Mouse (Mus musculus): ENCODE data around the gene Zc2hc1c.
"Not testable (repeated sequence)": the region's sequence is repeated elsewhere in the genome, so short reads cannot be mapped to it uniquely, and the experiment has no call there.

Zc2hc1c gene

GRCm38 (mm10) chr12:85288486-85289156 is at the start of gene Zc2hc1c:
TSS of gene Zc2hc1c (plus strand) at chr12:85288591.
- DNase-seq = peak; percentile 46 to 48

DNA sequence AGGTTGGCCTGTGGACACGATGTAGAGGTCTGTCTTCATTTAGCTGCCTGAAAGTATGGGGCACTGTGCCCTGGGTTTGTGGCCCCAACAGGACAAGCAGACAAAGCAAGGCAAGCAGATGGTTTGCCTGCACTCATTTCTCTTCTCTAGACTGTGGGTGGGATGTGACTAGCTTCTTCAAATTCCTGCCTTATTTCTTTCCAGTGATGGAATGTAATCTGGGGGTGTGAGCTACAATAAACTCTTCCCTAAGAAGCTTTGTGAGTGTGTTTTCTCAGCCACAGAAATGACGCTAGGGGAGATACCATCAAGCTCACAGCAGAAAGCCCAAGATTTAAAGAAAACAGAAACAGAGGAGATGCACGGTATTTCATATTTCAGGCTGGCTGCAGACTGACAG is 36.3 kb upstream of the Zc2hc1c start:
- DNase-seq = no peak

- DNase-seq = no peak
Observed at GRCm38 (mm10) chr12:85256074-85256751, 32.2 kb upstream of the Zc2hc1c start.

- peak in 1 of 2 experiments; percentile 32 for DNase-seq
Observed at GRCm38 (mm10) chr12:85257008-85257639, 31.3 kb upstream of the Zc2hc1c start.

DNA sequence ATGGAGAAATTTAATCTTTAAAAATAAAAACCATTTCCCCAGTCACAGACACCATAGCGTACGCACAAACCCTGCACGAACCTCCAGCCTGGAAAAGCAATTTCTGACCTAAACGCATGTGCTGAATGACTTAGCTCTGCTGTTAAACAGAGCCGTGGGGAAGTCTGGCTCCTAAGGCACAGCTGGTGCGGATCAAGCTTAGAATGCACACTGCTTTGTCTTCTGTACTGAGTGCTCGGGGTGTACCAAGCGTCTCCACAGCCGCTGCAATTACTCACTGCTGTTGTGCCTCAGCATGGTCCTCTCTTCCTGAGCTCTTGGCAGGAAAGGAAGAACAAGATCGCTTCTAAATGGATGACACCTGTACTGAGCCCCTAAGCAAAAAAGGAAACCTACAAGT is 25.9 kb upstream of the Zc2hc1c start:
- no peak for DNase-seq

GRCm38 (mm10) chr12:85263190-85263589 is 25.2 kb upstream of the Zc2hc1c start:
- no peak for DNase-seq

- DNase-seq = no peak
Observed at GRCm38 (mm10) chr12:85264531-85264930, 23.9 kb upstream of the Zc2hc1c start.

GRCm38 (mm10) chr12:85264940-85265339 is 23.5 kb upstream of the Zc2hc1c start:
- no peak for DNase-seq

DNA sequence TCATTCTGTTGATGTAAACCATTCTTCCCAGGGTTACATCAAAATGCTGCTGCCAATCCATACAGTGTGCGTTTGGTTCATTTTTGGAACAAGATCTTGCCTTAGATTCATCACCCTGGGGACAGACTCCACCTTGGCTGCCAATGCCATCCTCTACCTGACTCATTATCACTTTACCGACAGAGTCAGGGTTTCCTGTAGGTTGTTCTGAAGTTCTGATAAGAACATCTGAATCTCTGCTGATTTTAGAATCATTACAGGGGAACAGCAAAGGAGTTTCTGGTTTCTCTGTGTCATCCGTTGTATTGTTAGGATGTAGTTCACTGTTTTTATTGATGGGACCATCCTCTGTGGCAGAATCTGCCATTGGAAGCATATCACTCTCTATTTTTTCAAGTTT is 22.1 kb upstream of the Zc2hc1c start:
- no peak for DNase-seq

- no peak for DNase-seq
Observed at GRCm38 (mm10) chr12:85269821-85270220, 18.6 kb upstream of the Zc2hc1c start.

GRCm38 (mm10) chr12:85270319-85270718 is 18.1 kb upstream of the Zc2hc1c start, which contains the start of gene Mlh3:
TSS of gene Mlh3 (minus strand) at chr12:85270599.
- peak; percentile 68 to 73 for DNase-seq

GRCm38 (mm10) chr12:85271132-85271842 is 17.1 kb upstream of the Zc2hc1c start:
- no peak for DNase-seq

DNA sequence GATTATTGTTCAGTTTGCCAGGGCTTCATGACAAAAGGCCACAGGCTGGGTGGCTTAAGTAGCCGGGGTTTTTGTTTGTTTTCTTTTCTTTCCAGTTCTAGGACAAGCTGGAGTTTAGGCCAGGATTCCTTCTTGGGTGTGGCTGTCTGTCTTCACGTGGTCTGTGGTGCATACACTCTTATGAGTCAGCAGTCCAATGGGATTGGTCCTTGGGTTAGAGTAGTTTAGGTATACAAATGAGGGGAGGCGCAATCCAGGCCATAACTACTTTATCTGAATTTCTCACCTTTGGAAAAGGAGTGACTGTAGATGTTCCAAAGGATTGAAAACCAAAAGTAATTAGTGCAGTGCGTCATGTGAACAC is 16.6 kb upstream of the Zc2hc1c start:
- no peak for DNase-seq

- DNase-seq = no peak
Observed at GRCm38 (mm10) chr12:85273508-85273907, 14.9 kb upstream of the Zc2hc1c start.

GRCm38 (mm10) chr12:85276273-85276672 is 12.1 kb upstream of the Zc2hc1c start:
- no peak for DNase-seq

- no peak for DNase-seq
Observed at GRCm38 (mm10) chr12:85278919-85279318, 9.5 kb upstream of the Zc2hc1c start.

GRCm38 (mm10) chr12:85279396-85280080 is 8.9 kb upstream of the Zc2hc1c start:
- DNase-seq = no peak

GRCm38 (mm10) chr12:85280105-85280844 is 8.1 kb upstream of the Zc2hc1c start:
- peak; percentile 90 to 96 for DNase-seq

- DNase-seq = no peak
Observed at GRCm38 (mm10) chr12:85280845-85281651, 7.3 kb upstream of the Zc2hc1c start.

DNA sequence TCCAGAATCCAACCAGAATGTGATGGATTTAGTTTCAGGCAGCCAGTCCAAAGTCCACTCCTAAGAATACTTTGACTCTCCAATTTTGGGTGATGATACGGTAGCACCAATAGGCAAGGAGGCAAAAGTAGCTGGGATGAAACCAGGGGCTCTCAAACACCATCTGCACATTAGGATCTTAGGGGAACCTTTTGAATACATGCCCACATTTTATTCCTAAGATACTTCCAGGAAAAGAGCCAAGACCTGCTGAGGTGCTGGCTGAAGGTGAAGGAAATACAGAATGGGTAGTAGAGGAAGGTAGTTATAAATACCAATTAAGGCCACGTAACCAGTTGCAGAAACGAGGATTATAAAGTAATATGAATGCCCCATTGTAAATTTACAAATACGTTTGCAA is 6.6 kb upstream of the Zc2hc1c start:
- DNase-seq = not testable (repeated sequence)

DNA sequence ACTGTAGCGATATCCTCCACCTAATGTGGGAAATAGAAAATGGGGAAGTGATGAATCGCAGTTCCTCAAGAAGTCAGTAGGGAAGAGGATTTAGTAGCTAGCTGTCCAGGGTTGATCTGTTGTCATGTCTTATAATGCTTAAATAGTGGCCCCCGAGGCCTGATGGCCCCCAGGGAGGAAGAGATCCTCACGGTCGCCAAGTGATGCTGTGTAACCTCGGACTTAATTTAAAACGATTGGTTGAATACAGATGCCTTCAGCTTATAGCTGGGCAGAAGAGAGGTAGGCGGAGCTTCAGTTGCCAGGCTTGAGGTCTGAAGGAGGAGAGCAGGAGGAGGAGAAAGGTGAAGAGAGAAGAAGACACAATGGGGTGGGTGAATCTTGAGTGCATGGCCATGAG is 4.1 kb upstream of the Zc2hc1c start:
- no peak for DNase-seq
